Comparison of ENCODE assay signal across 31 mouse cellular contexts in genomic region chr10:57114696-57115271, GRCm38 (mm10).
A peak's percentile ranks its signal among the peaks of the same experiment; 100 is the strongest.
DNase-seq lines count a peak whose midpoint lies in the region; ATAC-seq and TF ChIP-seq lines count a peak whose summit lies in the region.
"Had no signal": no experiment of that assay in that cellular context is flagged by ENCODE, and none has a peak within 500 bp of the region (broad histone marks: within the 10 kb centered on the region; RNA-seq: fewer than 3 reads in every experiment).

No protein-coding gene starts in this region.

- H3K9me3 ChIP-seq in heart, embryonic 12.5 days (replicated peaks) = no peaks in the 10 kb centered on the region
- no peaks in the 10 kb centered on the region for H3K9me3 ChIP-seq in heart, postnatal 0 days (replicated peaks; ENCODE audit: control insufficient read depth, low read length)
- H3K9me3 ChIP-seq in midbrain, embryonic 10.5 days (replicated peaks) = no peaks in the 10 kb centered on the region
- H3K9me3 ChIP-seq: embryonic facial prominence, embryonic 10.5 days; embryonic facial prominence, embryonic 15.5 days; forebrain, embryonic 12.5 days; G1E; hindbrain, embryonic 10.5 days; hindbrain, embryonic 15.5 days; limb, embryonic 10.5 days; limb, embryonic 15.5 days; liver, embryonic 13.5 days; midbrain, embryonic 15.5 days; neural tube, embryonic 15.5 days had no signal

- ATAC-seq in heart, embryonic 12.5 days (ENCODE audit: insufficient number of reproducible peaks, low FRiP score) = peak; percentile 80
- peak; percentile 82 for ATAC-seq in heart, postnatal 0 days (ENCODE audit: insufficient read depth, low read depth)
- ATAC-seq in frontal cortex, adult (ENCODE audit: low TSS enrichment) = no peak
- ATAC-seq: forebrain, postnatal 0 days; lung, postnatal 0 days; midbrain, embryonic 15.5 days had no signal

- peaks cover 1% of the 10 kb centered on the region; the same call in 1 of the 2 replicates for H3K4me1 ChIP-seq in heart, adult 2 months (ENCODE audit: control insufficient read depth, insufficient read depth, low read length)
- H3K4me1 ChIP-seq in heart, embryonic 12.5 days (replicated peaks) = 0 out of 2 replicates have a peak, but pooled peaks cover 3% of the 10 kb centered on the region
- H3K4me1 ChIP-seq in heart, postnatal 0 days (ENCODE audit: control insufficient read depth, insufficient read depth) = no peaks in the 10 kb centered on the region
- no peaks in the 10 kb centered on the region for H3K4me1 ChIP-seq in midbrain, embryonic 10.5 days
- H3K4me1 ChIP-seq: embryonic facial prominence, embryonic 10.5 days; embryonic facial prominence, embryonic 15.5 days; forebrain, embryonic 12.5 days; hindbrain, embryonic 10.5 days; hindbrain, embryonic 15.5 days; limb, embryonic 10.5 days; limb, embryonic 15.5 days; liver, embryonic 13.5 days; midbrain, embryonic 15.5 days; neural tube, embryonic 15.5 days had no signal

- TF ChIP-seq POLR2A in heart, adult 2 months (IDR thresholded peaks at IDR 0.05; ENCODE audit: insufficient read depth, low read depth, low read length) = no peak

- H3K27me3 ChIP-seq in heart, adult 2 months (ENCODE audit: control insufficient read depth, insufficient read depth, low read length) = no peaks in the 10 kb centered on the region
- H3K27me3 ChIP-seq in heart, embryonic 12.5 days (replicated peaks) = no peaks in the 10 kb centered on the region
- no peaks in the 10 kb centered on the region for H3K27me3 ChIP-seq in heart, postnatal 0 days (ENCODE audit: control insufficient read depth, insufficient read depth, low read length)
- no peaks in the 10 kb centered on the region for H3K27me3 ChIP-seq in midbrain, embryonic 10.5 days (ENCODE audit: low read depth, poor library complexity, severe bottlenecking)
- H3K27me3 ChIP-seq: embryonic facial prominence, embryonic 15.5 days; forebrain, embryonic 12.5 days; hindbrain, embryonic 15.5 days; limb, embryonic 15.5 days; liver, embryonic 13.5 days; midbrain, embryonic 15.5 days; neural tube, embryonic 15.5 days had no signal

- H3K27ac ChIP-seq in heart, adult 2 months = peak overlapping the region; percentile 89
- no peak overlapping the region for H3K27ac ChIP-seq in heart, embryonic 12.5 days (ENCODE audit: poor library complexity, severe bottlenecking)
- H3K27ac ChIP-seq in heart, postnatal 0 days (ENCODE audit: low read depth) = peak overlapping the region; percentile 85
- no peak overlapping the region for H3K27ac ChIP-seq in midbrain, embryonic 10.5 days (replicated peaks)
- H3K27ac ChIP-seq: embryonic facial prominence, embryonic 10.5 days; embryonic facial prominence, embryonic 15.5 days; forebrain, embryonic 12.5 days; hindbrain, embryonic 10.5 days; hindbrain, embryonic 15.5 days; kidney, postnatal 0 days; limb, embryonic 10.5 days; limb, embryonic 15.5 days; liver, embryonic 13.5 days; midbrain, embryonic 15.5 days; neural tube, embryonic 15.5 days had no signal

- peak; percentile 17; the same call in 1 of the 2 replicates for TF ChIP-seq EP300 in heart, adult 2 months (IDR thresholded peaks at IDR 0.05; ENCODE audit: insufficient read depth, low read depth, low read length)
- peak; percentile 94 for TF ChIP-seq EP300 in heart, postnatal 0 days (IDR thresholded peaks at IDR 0.05; ENCODE audit: low read depth)

- no peaks in the 10 kb centered on the region for H3K79me2 ChIP-seq in heart, adult 2 months (replicated peaks; ENCODE audit: control insufficient read depth, insufficient read depth, low read length)

- no peak for TF ChIP-seq CTCF in heart, adult 2 months (IDR thresholded peaks at IDR 0.05)
- no peak for TF ChIP-seq CTCF in heart, postnatal 0 days (IDR thresholded peaks at IDR 0.05; ENCODE audit: low read depth)

- H3K4me2 ChIP-seq in heart, embryonic 12.5 days = no peak overlapping the region
- H3K4me2 ChIP-seq in heart, postnatal 0 days (ENCODE audit: low read depth, low read length) = no peak overlapping the region
- H3K4me2 ChIP-seq: embryonic facial prominence, embryonic 15.5 days; forebrain, embryonic 12.5 days; hindbrain, embryonic 15.5 days; limb, embryonic 15.5 days; liver, embryonic 13.5 days; midbrain, embryonic 15.5 days; neural tube, embryonic 15.5 days had no signal

- H3K4me3 ChIP-seq in heart, adult 2 months = no peak overlapping the region
- no peak overlapping the region for H3K4me3 ChIP-seq in heart, embryonic 12.5 days
- H3K4me3 ChIP-seq in heart, postnatal 0 days (ENCODE audit: low read depth, low read length) = no peak overlapping the region
- H3K4me3 ChIP-seq in midbrain, embryonic 10.5 days = no peak overlapping the region
- H3K4me3 ChIP-seq: embryonic facial prominence, embryonic 10.5 days; embryonic facial prominence, embryonic 15.5 days; forebrain, embryonic 12.5 days; hindbrain, embryonic 10.5 days; hindbrain, embryonic 15.5 days; limb, embryonic 10.5 days; limb, embryonic 15.5 days; liver, embryonic 13.5 days; midbrain, embryonic 15.5 days; neural tube, embryonic 15.5 days had no signal

- DNase-seq in adrenal gland, adult 2 months = peak; percentile 57
- no peak for DNase-seq in adrenal gland, postnatal 10 days
- peak; percentile 18 to 43 for DNase-seq in heart, adult 2 months
- DNase-seq in heart, postnatal 0 days (ENCODE audit: low spot score) = peak; percentile 91
- DNase-seq in ovary, adult 18-20 months (ENCODE audit: low spot score) = no peak
- DNase-seq in midbrain, embryonic 10.5 days (ENCODE audit: low spot score) = no peak
- DNase-seq: cerebellum, adult 8-10 months; cerebellum, postnatal 25 days; forebrain, postnatal 0 days; gastrocnemius, postnatal 10 days; kidney, adult 8-10 months; layer of hippocampus, adult 9-11 months; liver, embryonic 13.5 days; lung, adult 18-20 months; lung, postnatal 4 days; right cerebral cortex, postnatal 4 days; thymus, postnatal 4 days had no signal

- intact Hi-C loops in heart, adult 2 months (cut with DNase I) = loop anchor here (5.0 kb wide), 2 partner anchors 277 to 302 kb away; no protein-coding TSS in a partner anchor

- no peaks in the 10 kb centered on the region for H3K36me3 ChIP-seq in heart, adult 2 months (ENCODE audit: control insufficient read depth, insufficient read depth, low read length)
- H3K36me3 ChIP-seq in heart, embryonic 12.5 days = no peaks in the 10 kb centered on the region
- no peaks in the 10 kb centered on the region for H3K36me3 ChIP-seq in heart, postnatal 0 days (replicated peaks; ENCODE audit: control insufficient read depth, insufficient read depth, low read length)
- H3K36me3 ChIP-seq in midbrain, embryonic 10.5 days = no peaks in the 10 kb centered on the region
- H3K36me3 ChIP-seq: embryonic facial prominence, embryonic 10.5 days; embryonic facial prominence, embryonic 15.5 days; forebrain, embryonic 12.5 days; G1E; hindbrain, embryonic 10.5 days; hindbrain, embryonic 15.5 days; limb, embryonic 10.5 days; limb, embryonic 15.5 days; liver, embryonic 13.5 days; midbrain, embryonic 15.5 days; neural tube, embryonic 15.5 days had no signal

- 53% methylated on average over 8 of the region's 8 CpGs for WGBS in heart, adult 2 months
- 39% methylated on average over 8 of the region's 8 CpGs for WGBS in heart, embryonic 12.5 days
- WGBS in heart, postnatal 0 days = 31% methylated on average over 8 of the region's 8 CpGs
- WGBS in midbrain, embryonic 10.5 days = 90% methylated on average over 8 of the region's 8 CpGs

- no peak overlapping the region for H3K9ac ChIP-seq in heart, adult 2 months (ENCODE audit: low read depth, low read length)
- H3K9ac ChIP-seq in heart, embryonic 12.5 days = no peak overlapping the region
- no peak overlapping the region for H3K9ac ChIP-seq in heart, postnatal 0 days (replicated peaks; ENCODE audit: low read depth, low read length)
- H3K9ac ChIP-seq: embryonic facial prominence, embryonic 15.5 days; forebrain, embryonic 12.5 days; forebrain, postnatal 0 days; hindbrain, embryonic 15.5 days; limb, embryonic 15.5 days; liver, embryonic 13.5 days; midbrain, embryonic 15.5 days; neural tube, embryonic 15.5 days had no signal

Comparison
In these comparisons a context has a peak if more than half of its experiments do, and no peak if none do; other contexts are left out.
1. DNase-seq: peak in adrenal gland, adult 2 months (single experiment), heart, adult 2 months (2 of 2) and heart, postnatal 0 days (single experiment); none in adrenal gland, postnatal 10 days (single experiment), ovary, adult 18-20 months (single experiment) and midbrain, embryonic 10.5 days (single experiment).
2. H3K27ac ChIP-seq: peak in heart, adult 2 months (single experiment) and heart, postnatal 0 days (single experiment); none in heart, embryonic 12.5 days (single experiment) and midbrain, embryonic 10.5 days (single experiment).